Mouse (Mus musculus): ENCODE measurements around the gene Kmt2b.

DNA sequence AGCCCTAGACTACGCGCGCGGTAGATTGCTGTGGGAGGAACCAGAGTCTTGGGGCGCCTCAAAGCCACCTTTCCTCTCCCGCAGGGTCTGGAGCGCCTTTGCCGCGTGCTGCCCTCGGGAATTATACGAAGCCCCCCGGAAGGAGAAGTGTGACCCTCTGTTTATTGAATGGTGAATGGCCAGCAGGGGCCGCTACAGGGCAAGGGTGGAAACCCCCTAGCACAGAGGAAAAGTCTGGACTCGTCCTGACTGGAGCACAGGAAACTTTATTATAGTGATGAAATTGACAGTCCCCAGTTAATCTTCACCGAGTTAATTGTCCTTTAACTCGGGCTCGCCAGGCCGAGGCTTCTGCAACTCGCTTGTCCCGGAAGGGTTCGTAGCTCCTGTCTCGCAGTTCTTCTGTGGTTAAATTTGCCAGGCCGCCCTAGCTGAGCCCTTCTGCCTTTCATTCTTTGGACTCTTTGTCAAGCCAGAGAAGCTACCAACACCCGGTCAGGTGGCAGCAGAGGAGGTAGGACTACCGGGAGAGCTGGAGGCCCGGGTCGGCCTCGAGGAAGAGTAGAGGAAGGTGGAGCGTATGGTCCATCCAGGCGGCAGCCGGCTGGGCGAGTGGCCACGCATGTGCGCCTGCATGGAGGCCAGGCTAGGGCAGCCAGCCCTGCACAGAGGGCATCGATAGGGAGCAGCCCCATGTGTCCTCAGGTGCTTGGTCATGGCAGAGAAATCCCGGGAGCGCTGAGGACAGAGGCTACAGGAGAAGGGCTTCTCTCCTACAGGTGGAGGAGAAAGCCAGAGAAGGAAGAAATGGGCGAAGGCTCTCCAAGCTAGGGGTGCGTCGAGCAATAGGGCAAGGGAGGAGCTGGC, 1.1 kb upstream of the Kmt2b start:
- no peak for TF ChIP-seq EP300 (IDR thresholded peaks at IDR 0.05; ENCODE audit: low read depth)
- TF ChIP-seq CTCF (IDR thresholded peaks at IDR 0.05; ENCODE audit: low read depth): peak; percentile 90
